Mouse (Mus musculus): ENCODE measurements around the gene Olfr301. TPM values are rescaled to one million over a fixed set of nuclear protein-coding genes. Genes with fewer than 3 reads are reported as not detected.

Gene Olfr301
- not detected in 2 replicates for polyA plus RNA-seq (2015; fragmentation: Nextera tagmentation; extraction: Ambion mirVana)

DNA sequence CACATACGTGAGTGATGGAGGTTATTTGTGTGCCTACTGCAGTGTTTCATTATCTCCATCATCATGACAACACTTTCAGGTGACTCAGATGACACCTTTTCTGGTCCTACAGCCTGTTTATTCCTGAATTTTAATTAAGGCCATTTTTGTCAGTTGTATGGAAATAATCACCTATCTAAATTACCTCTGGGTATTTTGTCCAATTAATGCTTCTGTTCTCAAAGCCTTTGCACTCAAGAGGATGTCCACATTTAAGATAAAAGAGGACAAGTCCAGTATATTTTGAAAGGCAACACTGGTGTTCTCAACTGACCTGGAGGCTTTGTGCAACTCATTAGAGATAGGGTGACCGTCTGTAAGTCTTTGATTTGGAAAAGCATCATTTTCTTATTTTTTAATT, at the start of gene Olfr301:
Olfr301 (plus strand) TSS at position 301 of the 400 bp plus-strand sequence.
- no peak within 1 kb of the TSS for H3K4me3 ChIP-seq (replicated peaks)
- H3K27ac ChIP-seq, result no peak within 1 kb of the TSS
- H3K4me1 ChIP-seq, result no peaks in the 10 kb centered on the region
- H3K9me3 ChIP-seq (replicated peaks), result no peaks in the 10 kb centered on the region
- WGBS, result 90% methylated on average over 2 of the region's 2 CpGs
- no peak within 1 kb of the TSS for H3K9ac ChIP-seq
- H3K27me3 ChIP-seq, result no peaks in the 10 kb centered on the region
- ATAC-seq (replicated peaks; ENCODE audit: low FRiP score), result no peak
- no peaks in the 10 kb centered on the region for H3K36me3 ChIP-seq
- no peak within 1 kb of the TSS for H3K4me2 ChIP-seq

DNA sequence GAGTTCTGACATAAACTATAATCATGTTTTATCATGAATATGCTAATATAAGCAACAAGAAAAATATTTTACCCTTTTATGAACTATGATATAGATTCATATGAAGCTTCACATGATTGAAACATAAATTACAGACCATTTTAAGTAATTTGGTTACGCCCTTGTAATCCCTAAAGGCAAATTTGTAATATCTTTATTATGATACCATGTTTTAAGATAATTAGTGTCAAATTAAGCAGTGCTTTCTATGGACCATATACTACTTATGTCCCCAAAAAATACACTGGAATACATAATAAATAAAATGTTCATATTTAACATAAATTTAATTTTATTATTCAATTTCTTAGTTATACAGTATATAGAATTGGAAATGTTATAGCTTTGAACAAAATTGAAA, 36.8 kb upstream of the Olfr301 start, which contains the start of gene Olfr305:
Olfr305 (minus strand) TSS at position 101 of the 400 bp plus-strand sequence.
- Histone ChIP-seq H3K4me3 (replicated peaks) (no peak within 1 kb of the TSS), H3K4me1 (no peaks in the 10 kb centered on the region), H3K9ac (no peak within 1 kb of the TSS), H3K36me3 (no peaks in the 10 kb centered on the region), H3K27me3 (no peaks in the 10 kb centered on the region), H3K9me3 (replicated peaks) (no peaks in the 10 kb centered on the region), H3K4me2 (no peak within 1 kb of the TSS), H3K27ac (no peak within 1 kb of the TSS)
- no peak for ATAC-seq (replicated peaks; ENCODE audit: low FRiP score)
- 84% methylated on average over 1 of the region's 1 CpGs for WGBS

DNA sequence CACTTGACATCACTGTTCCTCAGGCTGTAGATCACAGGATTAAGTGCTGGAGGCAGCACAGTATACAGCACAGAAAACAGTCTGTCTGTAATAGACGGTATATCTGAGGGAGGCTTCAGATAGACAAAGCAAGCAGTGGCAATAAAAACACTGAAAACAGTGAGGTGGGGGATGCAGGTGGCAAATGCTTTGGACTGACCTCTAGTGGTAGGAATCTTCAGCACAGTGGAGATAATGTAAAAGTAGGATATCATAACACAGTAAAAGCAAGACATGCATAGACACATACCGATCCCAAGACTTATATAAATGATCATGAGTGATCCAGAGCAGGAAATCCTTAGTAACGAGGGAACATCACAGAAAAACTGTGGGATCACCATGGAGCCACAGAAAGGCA, 17.9 kb upstream of the Olfr301 start:
- H3K4me3 ChIP-seq (replicated peaks), result no peak overlapping the region
- 68% methylated on average over 3 of the region's 3 CpGs for WGBS

DNA sequence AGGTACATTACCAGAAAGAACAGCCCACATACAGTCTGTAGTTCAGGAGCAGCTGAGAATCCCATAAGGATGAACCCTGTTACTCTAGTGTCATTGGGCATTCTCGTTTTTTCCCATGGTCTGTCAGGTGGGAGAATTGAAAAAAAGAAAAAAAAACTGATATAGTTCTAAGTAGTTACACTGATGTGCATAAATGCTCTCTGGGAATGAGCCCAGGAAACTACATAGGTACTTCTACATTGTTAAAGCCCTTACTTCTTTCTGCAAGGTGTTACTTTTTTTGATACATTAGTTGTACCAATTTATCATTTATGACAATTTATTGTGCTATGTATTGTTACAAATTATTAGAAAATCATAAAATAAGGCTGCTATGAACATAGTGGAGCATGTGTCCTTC, 17.1 kb upstream of the Olfr301 start, which contains the start of gene Olfr304:
Olfr304 (minus strand) TSS at position 101 of the 400 bp plus-strand sequence.
- no peak for ATAC-seq (replicated peaks; ENCODE audit: low FRiP score)
- H3K4me3 ChIP-seq (replicated peaks), result no peak within 1 kb of the TSS

More for the DNA sequence above, 17.9 kb upstream of the Olfr301 start:
- H3K36me3 ChIP-seq, result no peaks in the 10 kb centered on the region
- no peaks in the 10 kb centered on the region for H3K9me3 ChIP-seq (replicated peaks)
- ATAC-seq (replicated peaks; ENCODE audit: low FRiP score), result no peak
- no peaks in the 10 kb centered on the region for H3K4me1 ChIP-seq
- H3K27ac ChIP-seq, result no peak overlapping the region
- H3K9ac ChIP-seq, result no peak overlapping the region
- H3K27me3 ChIP-seq, result no peaks in the 10 kb centered on the region
- H3K4me2 ChIP-seq, result no peak overlapping the region

DNA sequence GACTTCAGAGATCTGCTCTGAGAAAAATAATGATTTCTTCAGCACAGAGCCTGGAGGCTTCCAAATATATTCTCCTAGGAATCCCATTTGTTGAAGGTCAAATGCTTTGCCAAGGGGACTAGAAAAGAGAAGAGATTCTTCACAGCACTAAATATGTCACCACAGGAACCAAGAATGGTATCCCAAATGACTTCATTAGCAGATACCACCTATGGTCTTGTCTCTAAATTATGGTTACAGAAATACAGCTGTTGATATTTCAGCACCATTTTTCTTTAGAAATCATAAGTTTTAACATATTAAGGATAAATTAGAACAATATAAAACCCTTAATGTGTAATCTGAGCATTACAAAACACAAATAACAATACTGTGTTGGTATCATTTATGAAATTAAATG, 6.0 kb upstream of the Olfr301 start, which contains the start of gene Olfr303:
Olfr303 (minus strand) TSS at position 101 of the 400 bp plus-strand sequence.
- no peaks in the 10 kb centered on the region for H3K36me3 ChIP-seq
- H3K4me3 ChIP-seq (replicated peaks), result no peak within 1 kb of the TSS
- H3K4me1 ChIP-seq, result no peaks in the 10 kb centered on the region
- ATAC-seq (replicated peaks; ENCODE audit: low FRiP score), result no peak
- no peak within 1 kb of the TSS for H3K4me2 ChIP-seq
- no peaks in the 10 kb centered on the region for H3K9me3 ChIP-seq (replicated peaks)
- no peaks in the 10 kb centered on the region for H3K27me3 ChIP-seq
- no peak within 1 kb of the TSS for H3K9ac ChIP-seq
- H3K27ac ChIP-seq, result no peak within 1 kb of the TSS

More for the DNA sequence above, 17.1 kb upstream of the Olfr301 start, which contains the start of gene Olfr304:
- H3K27me3 ChIP-seq, result no peaks in the 10 kb centered on the region
- H3K36me3 ChIP-seq, result no peaks in the 10 kb centered on the region
- 72% methylated on average over 1 of the region's 1 CpGs for WGBS
- no peaks in the 10 kb centered on the region for H3K9me3 ChIP-seq (replicated peaks)
- H3K27ac ChIP-seq, result no peak within 1 kb of the TSS
- no peak within 1 kb of the TSS for H3K4me2 ChIP-seq
- H3K9ac ChIP-seq, result no peak within 1 kb of the TSS
- no peaks in the 10 kb centered on the region for H3K4me1 ChIP-seq

DNA sequence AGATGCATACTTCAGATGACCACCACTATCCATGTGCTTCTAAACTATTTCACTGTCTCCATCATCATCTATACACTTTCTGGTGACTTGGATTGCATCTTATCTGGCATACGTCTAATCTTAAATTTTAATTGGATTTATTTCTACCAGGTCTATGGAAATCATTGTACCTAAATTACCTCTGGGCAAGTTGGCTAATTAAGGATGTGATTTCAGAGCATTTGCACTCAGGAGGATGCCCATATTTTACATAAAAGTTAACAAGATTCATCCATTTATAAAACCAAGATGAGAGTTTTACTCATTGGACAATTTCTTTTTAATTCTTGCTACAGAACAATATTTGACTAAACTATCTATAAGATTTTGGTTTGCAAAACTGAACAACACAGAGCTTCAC, 56.0 kb downstream of the Olfr301 start, which contains the start of gene Olfr299:
Olfr299 (plus strand) TSS at position 301 of the 400 bp plus-strand sequence.
- ATAC-seq (replicated peaks; ENCODE audit: low FRiP score), result no peak
- H3K4me1 ChIP-seq, result no peaks in the 10 kb centered on the region
- H3K4me3 ChIP-seq (replicated peaks), result no peak within 1 kb of the TSS
- H3K9ac ChIP-seq, result no peak within 1 kb of the TSS
- H3K9me3 ChIP-seq (replicated peaks), result no peaks in the 10 kb centered on the region
- H3K4me2 ChIP-seq, result no peak within 1 kb of the TSS
- no peaks in the 10 kb centered on the region for H3K36me3 ChIP-seq
- H3K27ac ChIP-seq, result no peak within 1 kb of the TSS
- 95% methylated on average over 1 of the region's 1 CpGs for WGBS
- H3K27me3 ChIP-seq, result no peaks in the 10 kb centered on the region

Other genes starting within 250 kb of the Olfr301 start
- gene Vmn2r75, start 232.1 kb upstream of the Olfr301 start, polyA plus RNA-seq (2015; fragmentation: Nextera tagmentation; extraction: Ambion mirVana), result not detected in 2 replicates
- gene Vmn2r76, start 157.5 kb upstream of the Olfr301 start, polyA plus RNA-seq (2015; fragmentation: Nextera tagmentation; extraction: Ambion mirVana), result not detected in 2 replicates
- gene Olfr310, start 126.7 kb upstream of the Olfr301 start, polyA plus RNA-seq (2015; fragmentation: Nextera tagmentation; extraction: Ambion mirVana), result not detected in 2 replicates
- gene Olfr309, start 90.1 kb upstream of the Olfr301 start, polyA plus RNA-seq (2015; fragmentation: Nextera tagmentation; extraction: Ambion mirVana), result not detected in 2 replicates
- gene Olfr308, start 78.2 kb upstream of the Olfr301 start, polyA plus RNA-seq (2015; fragmentation: Nextera tagmentation; extraction: Ambion mirVana), result not detected in 2 replicates
- gene Olfr307, start 66.3 kb upstream of the Olfr301 start, polyA plus RNA-seq (2015; fragmentation: Nextera tagmentation; extraction: Ambion mirVana), result not detected in 2 replicates
- gene Olfr305, start 36.9 kb upstream of the Olfr301 start, polyA plus RNA-seq (2015; fragmentation: Nextera tagmentation; extraction: Ambion mirVana), result not detected in 2 replicates
- gene Olfr304, start 17.2 kb upstream of the Olfr301 start, polyA plus RNA-seq (2015; fragmentation: Nextera tagmentation; extraction: Ambion mirVana), result not detected in 2 replicates
- gene Olfr303, start 6.1 kb upstream of the Olfr301 start, polyA plus RNA-seq (2015; fragmentation: Nextera tagmentation; extraction: Ambion mirVana), result not detected in 2 replicates
- not detected in 2 replicates for gene Olfr299, start 56.1 kb downstream of the Olfr301 start, polyA plus RNA-seq (2015; fragmentation: Nextera tagmentation; extraction: Ambion mirVana)
- gene Olfr298, start 88.6 kb downstream of the Olfr301 start, polyA plus RNA-seq (2015; fragmentation: Nextera tagmentation; extraction: Ambion mirVana), result not detected in 2 replicates
- gene Olfr297, start 116.1 kb downstream of the Olfr301 start, polyA plus RNA-seq (2015; fragmentation: Nextera tagmentation; extraction: Ambion mirVana), result not detected in 2 replicates
- not detected in 2 replicates for gene Olfr295, start 180.0 kb downstream of the Olfr301 start, polyA plus RNA-seq (2015; fragmentation: Nextera tagmentation; extraction: Ambion mirVana)
- gene Olfr294, start 212.8 kb downstream of the Olfr301 start, polyA plus RNA-seq (2015; fragmentation: Nextera tagmentation; extraction: Ambion mirVana), result not detected in 2 replicates
- gene Olfr293, start 245.2 kb downstream of the Olfr301 start, polyA plus RNA-seq (2015; fragmentation: Nextera tagmentation; extraction: Ambion mirVana), result not detected in 2 replicates